Mouse (Mus musculus) thymus, postnatal 14 days (tissue): ENCODE results near the gene Col25a1.

Experiments used
- DNase-seq: peaks from one replicate; pipeline ENCODE4 v3.0.0; 2021

Col25a1 gene

DNA sequence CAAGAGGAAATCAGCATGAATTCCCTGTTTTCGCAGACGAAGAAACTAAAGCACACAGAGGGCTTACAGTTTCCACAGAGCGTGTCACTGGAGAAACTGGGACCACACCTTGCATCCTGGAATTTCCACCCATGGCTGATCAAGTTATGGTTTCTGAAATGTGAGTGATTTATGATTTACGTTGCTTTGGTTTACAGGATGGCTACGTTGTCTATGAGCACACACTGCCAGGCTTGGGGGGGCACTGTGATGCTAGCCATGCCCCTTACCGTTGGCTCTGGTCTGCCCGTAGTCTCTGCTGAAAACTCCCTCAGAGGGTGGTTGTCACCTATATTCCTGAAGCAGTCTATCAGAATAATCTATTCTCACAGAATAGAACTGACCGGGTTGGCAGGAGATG, at the start of gene Col25a1:
Gene Col25a1, plus strand, starts transcription at position 301 of the 400 bp plus-strand sequence.
- DNase-seq, result no peak

DNA sequence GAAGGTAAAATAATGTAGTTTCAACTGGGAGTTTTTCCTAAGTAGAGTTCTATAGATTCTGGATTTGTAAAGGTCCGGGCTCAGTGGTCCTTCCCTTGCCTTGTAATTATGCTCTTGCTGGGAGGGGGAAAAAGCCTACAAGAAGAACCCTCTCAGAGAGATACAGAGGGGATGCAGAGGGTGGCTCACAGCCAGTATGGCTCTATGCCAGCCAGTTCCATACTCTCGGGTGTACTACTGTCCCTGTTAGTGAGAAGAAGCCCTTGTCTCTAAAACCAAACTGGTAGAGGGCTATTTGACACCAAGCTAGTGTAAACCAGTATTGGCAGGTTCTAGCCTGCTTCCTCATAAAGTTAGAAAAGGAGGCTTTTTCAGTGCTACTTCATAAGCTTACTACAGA, 48.0 kb upstream of the Col25a1 start:
- DNase-seq, result no peak

DNA sequence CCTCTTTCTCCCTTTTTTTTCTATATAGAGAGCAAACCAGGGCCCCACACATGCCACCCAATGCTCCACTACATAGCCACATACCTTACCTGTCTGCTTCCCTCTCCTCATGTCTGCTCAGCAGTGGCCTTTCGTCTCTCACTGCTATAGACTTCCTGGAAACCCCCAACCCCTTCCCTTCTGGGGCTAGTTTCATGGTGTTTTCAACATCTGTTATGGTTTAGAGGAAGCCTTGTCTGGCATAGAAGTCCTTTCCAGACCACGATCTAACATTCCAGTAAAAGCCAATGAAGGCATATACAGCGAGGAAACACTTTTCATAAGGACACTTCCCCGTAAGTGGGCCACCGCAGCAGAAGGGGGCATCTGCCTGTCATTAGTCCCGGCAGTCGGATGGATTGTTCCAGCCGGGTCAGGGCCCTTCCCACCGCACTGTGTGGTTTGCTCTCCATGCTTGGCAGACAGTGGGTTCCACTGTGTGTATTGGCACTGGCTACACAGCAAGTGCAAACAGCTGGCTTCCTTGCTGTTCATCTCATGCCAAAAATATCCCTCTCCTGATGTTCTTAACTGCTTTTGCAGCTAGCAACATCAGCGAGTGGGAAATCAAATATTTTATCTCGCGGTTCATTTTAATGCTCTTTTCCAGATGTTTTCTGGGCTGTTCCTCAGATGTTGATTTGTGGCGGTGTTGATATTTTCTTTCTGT, 44.8 kb upstream of the Col25a1 start:
- DNase-seq, result no peak

DNA sequence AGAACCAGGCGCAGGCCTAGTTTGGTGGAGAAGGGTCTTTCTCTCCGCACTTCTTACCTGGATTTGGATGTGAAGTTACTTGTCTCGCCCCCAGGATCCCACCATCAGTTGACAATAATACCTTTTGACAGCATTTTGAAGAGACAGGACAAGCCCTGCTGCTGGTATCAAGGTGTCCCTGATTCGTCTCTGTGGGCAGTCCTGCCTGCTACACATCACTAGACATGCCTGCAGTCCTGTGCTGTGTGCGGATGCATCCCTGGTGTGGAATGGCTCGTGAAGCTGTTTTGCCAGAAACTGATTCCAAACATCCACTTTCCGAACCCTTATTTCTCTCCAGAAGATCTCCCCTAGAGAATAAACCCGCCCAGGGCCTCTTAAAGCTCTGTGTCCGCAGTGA, 43.8 kb upstream of the Col25a1 start:
- DNase-seq, result no peak

DNA sequence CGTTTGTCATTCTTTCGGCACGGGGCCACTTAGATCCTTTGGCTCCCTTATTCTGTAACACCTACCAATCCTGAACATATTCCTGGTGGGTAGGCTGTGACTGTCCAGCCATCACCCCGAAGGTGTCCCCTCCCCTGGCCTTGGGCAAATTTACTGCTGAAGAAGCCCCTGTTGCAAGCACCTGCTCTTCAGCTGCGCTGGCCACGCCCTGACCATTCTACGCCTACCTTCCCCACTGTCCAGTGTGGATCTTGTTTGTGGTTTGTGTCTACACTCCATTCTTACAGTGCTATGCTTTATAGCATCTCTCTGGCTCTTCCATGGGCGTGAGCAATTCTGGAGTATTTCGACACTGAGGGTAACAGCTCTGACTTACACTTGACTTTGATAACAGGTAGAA, 42.6 kb upstream of the Col25a1 start:
- DNase-seq, result no peak

DNA sequence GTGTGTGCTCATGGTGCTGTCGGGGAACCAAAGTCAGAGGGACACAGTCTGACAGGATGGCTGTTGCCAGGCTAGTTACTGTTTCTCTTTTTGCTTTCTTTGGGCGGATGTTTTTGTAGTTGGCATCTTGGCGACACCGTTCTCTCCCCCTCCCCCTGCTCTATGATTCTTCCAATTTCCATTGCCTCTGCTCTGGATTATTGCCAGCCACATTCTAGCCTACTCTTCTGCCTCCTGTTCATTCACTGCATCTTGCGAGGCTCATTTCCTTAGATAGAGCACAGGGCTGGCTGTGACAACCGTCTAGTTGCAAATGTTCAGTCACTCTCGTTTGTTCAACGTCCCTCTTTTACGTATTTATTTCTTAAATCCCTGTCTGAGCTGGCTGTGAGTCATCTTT, 40.8 kb upstream of the Col25a1 start:
- DNase-seq, result no peak

DNA sequence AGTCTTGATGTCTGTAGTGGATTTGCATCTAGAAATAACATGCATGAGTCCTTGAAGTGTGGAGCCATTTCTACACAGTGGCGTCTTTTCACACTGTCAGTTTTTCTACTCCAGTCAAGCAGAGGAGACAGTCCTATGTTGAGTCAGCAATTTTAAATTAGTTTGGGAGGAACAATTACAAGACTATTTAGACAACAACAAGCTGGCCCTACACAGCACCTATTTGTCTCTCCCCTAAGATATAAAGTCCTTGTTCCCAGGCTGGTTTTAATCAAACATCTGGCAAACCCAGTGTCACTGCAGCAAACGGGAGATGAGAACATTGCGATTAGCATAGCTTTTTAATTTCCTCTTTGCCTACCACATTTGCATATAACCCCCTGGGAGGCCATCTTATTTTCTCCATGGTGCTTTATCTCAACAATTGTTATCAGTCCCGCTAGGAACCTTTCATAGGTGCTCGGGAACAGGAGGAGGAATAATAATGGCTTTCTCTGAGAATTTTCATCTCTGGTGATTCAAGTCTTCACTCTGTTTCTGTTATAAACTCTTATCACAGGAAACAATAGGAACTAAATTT, 37.1 kb upstream of the Col25a1 start:
- DNase-seq, result no peak

DNA sequence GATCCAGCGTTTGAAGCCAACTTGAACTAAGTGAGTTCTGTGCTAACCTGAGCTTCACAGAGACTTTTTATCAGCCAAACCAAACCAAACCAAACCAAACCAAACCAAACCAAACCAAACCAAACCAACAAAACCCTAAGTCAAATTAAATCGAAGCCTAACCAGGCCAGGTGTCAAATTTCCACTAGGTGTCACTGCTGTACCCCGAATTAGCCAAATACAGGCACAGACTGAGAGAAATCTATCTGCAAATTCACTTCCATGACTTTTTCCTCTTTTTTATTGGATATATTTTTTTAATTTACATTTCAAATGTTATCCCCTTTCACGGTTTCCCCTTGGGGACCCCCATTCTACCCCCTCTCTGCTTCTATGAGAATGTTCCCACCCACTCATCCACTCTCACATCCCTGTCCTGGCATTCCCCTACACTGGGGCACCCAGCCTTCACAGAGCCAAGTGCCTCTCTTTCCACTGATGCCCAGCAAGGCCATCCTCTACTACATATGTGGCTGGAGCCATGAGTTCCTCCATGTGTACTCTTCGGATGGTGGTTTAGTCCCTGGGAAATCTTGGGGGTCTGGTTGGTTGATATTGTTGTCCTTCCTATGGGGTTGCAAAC, 36.0 kb upstream of the Col25a1 start:
- DNase-seq, result peak; percentile 13

DNA sequence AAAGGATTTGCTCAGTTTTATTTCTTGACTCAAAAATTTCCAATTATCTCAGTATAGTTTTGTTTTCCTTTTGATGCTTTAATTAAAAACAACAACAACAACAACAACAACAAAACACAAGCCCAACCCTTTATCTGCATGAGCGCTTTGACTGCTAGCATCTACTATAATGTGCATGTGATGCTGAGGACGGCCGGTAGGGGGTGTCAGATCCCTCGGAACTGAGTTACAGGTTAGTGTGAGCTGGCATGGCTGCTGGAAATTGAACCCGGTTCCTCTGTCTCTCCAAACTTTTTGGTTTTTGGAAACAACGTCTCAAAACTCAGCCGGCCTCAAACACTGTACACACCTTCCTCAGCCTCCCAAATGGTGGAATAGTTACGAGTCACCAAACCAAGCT, 27.8 kb upstream of the Col25a1 start:
- peak; percentile 61 for DNase-seq

DNA sequence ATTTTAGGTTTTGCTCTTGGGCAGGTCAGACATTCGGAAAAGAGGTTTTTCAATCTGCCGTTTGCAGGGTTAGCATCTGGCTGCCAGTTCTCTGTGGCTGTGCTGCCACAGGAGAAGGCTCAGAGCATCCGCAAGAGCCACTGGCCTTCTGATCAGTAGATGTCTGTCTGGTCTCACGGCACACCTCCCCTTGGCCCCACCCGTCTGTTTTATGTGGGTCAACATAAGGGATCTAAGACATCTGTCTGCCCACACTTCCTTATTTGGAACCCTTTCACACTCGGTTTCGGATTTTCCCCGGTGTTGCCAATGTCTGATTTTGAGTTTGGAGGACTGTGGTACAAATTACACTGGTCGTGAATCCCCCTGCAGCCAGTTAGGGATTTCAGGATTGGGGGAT, 26.8 kb upstream of the Col25a1 start:
- DNase-seq, result no peak

DNA sequence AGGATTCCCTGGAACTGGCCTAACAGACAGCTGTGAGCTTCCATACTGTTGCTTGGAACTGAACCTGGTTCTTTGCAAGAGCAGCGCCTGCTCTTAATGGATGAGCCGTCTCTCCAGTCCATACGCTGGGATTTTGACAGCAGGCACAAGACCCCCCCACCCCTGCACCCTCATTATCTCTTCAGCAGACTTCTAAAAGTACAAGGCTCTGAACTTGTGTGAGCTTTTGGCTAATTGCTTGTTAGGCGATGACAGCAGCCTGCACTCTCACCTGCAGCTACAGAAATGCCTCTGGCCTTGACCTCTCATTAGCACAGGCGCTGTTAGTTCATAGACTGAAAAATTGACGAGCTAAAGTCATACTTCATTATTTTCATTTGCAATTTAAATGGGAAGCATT, 14.4 kb upstream of the Col25a1 start:
- no peak for DNase-seq

DNA sequence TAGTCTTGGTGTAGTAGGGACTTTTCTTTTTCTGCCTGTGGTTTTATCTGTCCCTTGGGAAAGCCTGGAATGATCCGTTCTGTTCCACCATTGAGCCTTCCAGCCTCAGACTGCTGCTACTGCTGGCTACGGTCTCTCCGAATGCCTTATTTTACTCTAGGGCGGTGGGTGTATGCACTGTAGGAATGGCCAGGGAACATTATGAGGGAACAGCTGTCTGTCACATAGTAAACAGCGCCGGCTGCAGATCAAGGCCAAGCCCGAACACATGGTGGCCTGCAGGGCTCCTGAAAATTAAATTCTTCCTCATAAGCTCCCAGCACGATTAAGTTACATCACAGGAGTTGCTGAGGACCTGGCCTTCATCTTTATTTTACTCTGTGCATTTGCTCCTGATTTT, 3.5 kb upstream of the Col25a1 start:
- no peak for DNase-seq

DNA sequence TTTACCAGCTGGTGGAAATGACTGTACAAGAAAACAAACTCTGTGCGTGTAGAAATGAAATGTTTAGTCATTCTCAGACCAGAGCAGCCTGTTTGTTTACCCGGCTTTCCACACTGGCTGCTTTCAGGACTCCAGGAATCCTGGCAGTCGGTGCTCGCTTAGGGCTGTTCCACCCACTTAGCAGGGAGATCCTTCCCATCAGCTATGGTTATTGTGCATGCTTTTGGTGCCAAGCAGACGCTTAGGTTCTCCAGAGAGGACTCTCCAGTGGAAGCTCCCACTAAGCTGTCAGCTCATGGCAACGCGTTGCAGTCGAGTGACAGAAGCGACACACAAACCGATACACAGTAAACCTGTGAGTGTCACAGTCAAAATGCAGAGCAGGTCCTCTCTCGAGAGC, 2.7 kb upstream of the Col25a1 start:
- DNase-seq, result no peak

DNA sequence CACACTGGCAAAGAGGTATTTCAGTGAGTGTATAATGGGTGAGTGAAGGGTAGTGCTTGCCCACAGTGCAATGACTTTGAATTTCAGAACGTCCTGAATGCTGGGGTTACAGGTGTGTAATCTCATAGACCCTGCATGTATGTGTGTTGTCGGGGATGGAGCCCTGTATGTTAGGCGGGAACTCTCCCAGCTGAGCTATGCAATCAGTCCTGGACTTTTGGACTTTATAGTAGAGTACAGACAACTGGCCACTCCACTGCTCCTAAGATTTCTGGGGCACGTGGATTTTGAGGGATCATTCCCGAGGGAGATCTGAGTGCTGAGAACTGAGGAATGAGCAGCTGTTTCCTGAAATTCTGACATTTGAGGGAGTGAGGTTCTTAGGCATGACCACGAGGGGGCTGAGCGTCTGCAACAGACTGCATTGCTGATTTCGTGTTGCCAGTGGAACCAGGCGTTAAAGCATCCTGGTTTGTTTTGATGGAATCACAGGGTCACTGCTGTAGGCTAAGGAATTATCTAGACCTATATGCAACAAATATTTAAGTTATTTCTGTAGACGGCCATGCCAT, 1.6 kb upstream of the Col25a1 start:
- no peak for DNase-seq

DNA sequence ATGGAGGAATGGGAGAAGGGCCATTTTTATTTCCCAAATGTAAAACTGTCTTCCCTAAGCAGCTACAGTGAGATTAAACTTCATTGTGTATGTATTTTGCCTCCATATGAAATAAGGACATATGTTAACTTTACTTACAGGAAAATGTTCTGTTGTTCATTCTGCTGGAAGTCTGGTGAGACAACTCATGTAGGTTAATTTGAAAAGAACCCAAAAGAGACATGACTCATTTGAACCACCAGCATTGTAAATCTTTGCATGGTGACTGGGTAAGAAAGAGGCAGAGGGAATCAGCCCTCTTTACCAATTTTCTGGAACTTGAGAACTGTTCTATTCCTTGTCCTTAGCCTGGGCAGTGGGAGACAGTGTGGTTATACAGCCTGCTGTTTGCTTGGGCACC, 5.9 kb downstream of the Col25a1 start:
- no peak for DNase-seq

DNA sequence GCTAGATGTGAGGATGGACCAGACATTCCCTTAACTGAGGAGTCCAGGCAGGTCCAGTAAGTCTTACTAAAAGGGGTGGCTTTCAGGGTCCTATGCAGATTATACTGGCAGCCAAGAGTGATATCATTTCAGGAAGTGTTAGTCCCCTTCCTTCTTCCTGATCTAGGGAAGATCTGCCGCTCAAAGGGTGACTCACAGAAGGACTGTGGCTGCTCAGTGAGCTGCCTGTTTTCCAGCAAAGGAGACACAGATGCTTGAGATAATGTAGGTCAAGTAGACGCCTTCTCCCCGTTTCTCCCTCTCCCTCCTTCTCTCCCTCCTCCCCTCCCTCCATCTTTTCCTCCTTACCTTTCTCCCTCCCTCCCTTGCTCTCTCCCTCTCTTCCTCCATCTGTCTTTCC, 6.3 kb downstream of the Col25a1 start:
- DNase-seq, result no peak

DNA sequence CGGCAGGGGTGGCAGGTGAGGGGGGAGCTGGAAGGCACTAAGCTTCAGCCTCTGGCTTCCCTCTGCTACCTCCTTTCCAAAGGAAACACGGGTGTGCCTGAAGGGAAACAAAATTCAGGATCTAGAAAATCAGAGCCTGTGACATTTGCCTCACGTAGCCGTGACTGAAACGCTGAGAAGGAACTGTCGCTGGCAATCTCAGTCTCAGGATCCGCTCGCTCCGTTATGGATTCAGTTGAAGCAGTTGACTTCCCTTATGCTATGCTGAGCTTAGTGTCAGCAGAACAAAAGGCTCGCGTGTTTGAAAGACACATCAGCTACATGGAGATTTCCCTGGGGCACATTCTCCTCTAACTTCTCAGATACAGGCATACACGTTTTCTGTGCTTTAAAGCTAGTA, 14.6 kb downstream of the Col25a1 start:
- no peak for DNase-seq

DNA sequence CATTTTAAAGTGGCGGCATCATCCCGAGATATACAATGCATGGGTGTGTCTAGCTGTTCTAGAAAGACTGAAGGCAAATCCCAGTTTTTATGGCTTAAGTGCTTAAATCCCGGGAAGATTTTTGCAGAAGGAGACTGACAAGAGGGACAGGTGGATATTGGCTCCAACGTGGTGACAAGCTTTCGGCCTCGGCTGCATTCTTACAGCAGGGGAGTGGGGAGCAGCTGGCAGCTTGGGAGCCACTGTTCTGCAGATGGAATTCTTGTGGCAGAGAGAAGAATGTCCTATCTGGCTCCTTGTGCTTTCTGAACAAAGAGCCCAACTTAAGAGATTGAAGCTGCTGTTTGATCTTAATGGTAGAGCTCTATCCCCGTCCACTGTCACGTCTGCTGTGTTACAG, 16.5 kb downstream of the Col25a1 start:
- no peak for DNase-seq

DNA sequence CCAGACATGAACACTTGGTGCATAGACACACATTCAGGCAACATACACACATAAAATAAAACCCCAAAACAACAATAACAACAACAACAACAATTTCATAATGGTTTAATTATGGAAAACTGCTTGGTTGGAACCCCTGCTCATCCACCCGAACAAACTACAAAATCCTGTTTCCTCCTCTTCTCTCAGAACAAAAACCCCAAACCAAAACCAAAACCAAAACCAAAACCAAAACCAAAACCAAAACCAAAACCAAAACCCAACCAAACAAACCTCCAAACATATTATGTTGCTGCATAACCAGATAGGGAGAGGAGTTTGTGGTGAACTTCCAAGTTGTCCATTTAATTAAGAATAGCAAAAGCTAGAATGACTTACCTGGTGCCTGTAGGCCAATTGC, 17.9 kb downstream of the Col25a1 start:
- DNase-seq, result no peak

DNA sequence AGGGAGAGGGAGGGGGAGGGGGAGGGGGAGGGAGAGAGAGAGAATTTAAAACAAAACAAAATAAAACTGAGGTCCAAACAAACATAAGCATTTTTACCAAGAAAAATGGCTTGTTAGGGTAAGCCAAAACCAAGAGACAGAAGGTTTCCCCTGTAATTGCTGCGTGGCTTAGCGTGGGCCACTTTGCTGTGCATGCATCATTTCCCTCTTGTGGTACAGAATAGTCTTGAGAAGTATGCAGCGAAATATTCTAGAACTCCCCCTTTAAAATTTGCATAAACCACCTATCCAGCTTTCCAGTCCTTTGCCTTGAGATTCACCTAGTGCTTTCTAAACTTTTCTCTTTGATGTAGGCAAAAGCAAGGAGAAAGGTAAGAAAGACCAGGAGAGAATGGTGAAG, 21.8 kb downstream of the Col25a1 start:
- no peak for DNase-seq

DNA sequence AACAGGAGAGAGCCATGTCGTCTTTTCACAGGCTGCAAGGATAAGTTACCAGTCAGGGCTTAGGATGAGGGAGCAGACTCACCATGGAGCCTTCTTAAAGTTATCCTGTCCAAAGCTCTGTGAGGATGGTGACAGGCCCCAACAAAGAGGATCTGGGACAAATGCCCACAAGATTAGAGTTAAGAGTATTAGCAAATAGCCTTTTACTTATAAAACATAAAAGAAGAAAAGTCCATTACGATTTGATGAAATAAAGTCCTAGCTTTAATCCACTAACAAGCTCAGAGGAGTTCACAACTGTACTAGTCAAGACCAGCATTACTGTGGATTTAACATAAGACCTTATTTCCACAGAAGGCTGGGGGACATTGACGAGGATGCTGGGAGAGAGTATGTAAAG, 26.2 kb downstream of the Col25a1 start:
- DNase-seq, result no peak

DNA sequence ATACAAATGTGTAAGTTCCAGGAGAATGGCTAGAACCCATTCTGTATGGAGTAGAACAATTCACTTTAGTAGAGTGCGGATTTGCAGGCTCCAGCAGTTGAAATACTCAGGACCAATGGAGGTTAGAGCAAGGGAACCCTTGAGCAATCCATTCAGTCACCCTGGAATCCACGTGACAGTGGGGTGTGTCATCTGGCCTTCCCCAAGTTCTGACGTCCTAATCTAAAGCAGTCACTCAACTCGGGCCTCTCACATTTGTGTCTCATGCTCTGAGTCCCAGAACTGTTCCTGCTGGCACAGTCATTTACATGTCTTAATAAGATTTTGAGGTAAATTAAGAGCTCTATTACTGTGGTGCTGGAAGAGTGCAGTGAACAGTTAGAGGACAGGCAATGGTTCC, 28.6 kb downstream of the Col25a1 start:
- no peak for DNase-seq

DNA sequence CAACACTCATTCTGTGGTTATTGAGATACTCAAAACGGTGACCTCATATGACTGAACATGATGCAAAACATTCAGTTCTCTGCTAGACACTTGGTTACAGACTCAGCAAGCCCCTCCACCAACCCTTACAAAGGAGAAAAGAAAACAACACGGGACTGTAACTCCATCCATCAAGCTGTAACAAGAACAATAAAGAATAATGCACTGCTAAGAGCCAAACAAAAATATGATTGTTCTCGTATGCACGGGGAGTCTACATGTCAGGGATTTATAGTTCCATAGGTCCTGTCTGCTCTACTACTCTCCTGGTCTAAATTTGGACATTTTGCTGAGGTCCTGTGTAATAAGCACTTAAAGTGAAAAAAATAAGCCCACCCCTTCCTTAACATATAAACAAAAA, 29.6 kb downstream of the Col25a1 start:
- DNase-seq, result no peak

DNA sequence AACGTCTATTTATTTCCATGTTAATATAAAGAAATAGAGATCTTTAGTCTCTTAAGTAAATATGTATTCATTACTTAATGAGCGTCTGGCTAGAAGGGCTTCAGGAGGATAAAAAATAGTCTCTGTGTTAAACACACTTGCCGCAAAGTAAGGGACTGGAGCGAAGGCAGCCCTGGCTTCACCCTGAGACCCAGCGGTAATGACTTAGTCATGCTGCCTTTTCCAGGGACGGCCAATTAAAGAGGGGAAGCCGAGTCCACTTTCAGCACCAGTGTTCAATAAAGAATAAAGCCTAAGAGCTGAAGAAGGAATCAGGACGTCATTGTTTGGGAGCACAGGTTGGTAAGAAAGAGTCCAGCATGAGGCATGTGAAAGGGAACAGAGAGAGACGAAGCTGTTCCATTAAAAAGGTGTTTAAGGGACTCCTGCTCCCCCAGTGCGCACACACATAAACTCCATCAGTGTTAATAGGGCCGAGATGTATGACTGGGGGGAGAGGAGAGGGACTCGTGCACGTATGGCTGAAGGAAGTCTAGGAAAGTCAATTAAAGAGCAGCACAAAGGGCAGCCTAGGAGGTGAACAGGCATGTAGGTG, 30.1 kb downstream of the Col25a1 start:
- no peak for DNase-seq
